Mouse (Mus musculus) v-Abl transformed pro-B cells (cell line): ENCODE measurements around the gene Gm3045.

ENCODE experiments used
- in situ Hi-C, 2 experiments: fragments of 400-800 bp; cut with MboI; formaldehyde crosslinking; loops; one replicate each; pipeline ENCODE4 v1.15.1; 2025; ENCODE audit not compliant: unreplicated experiment in 2 of 2

Gm3045 gene

DNA sequence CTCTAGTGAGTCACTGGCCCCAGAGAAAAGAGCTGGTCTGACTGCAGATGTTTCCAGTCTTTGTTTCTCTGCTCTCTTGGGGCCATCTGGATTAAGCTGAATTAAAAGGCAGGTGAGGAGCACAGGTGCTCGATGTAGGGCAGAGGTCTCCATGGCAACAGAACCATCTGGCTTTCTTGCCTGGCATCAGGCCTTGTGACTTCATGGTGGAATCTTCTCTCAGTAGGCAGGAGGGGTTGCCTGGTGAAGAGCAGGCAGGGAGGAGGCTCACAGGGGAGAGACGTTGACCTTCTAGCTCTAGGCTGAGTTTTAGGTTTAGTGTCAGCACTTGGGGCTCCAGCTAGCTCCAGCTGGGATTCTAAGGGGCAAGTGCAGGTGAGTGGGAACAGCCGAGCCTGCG lies at the start of gene Gm3045:
Gm3045 (plus strand) TSS at position 230 of the 400 bp plus-strand sequence.
- in situ Hi-C loops = loop anchor here in 1 of 2 experiments (25.0 kb wide), 1 partner anchor 764 kb away; no protein-coding TSS in a partner anchor

DNA sequence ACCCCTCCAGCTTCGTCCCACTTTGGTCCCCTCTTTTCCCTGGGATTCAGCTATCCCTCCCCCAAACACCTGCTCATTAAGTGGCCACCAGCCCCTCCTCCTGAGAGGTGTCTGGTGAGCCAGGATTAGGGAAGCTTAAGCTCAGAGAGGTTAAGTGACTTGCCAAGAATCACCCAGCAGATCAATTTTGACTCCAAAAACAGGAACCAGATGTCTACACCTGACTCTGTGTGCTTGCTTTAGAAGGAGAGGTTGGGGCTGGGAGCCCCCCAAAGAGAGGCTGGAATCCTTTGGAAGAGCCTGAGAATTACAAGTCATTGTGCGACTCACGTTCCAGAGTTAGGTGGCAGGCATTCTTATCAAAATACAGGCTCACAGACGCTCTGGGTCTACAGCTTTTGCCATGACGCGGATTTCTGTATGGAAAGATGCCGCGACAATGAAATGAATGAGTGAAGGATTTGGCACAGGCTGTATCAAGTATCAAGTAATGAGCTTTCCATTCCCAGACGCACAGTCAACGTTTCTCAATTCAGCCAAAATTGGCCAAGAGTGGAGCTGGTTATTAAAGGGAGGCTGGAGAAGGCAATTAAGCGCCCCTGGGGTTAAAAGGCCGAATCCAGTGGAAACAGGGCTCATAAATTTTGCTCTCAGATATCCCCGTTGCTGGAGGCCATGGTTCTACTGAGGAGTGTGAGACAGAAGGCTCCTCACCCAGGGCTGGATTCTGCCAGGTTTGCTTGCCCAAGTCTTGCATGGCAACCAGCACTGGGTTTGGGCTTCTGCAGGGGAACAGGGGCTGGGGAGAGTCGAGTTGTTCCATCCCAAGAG lies 45.3 kb upstream of the Gm3045 start:
- in situ Hi-C loops = no loop called here

DNA sequence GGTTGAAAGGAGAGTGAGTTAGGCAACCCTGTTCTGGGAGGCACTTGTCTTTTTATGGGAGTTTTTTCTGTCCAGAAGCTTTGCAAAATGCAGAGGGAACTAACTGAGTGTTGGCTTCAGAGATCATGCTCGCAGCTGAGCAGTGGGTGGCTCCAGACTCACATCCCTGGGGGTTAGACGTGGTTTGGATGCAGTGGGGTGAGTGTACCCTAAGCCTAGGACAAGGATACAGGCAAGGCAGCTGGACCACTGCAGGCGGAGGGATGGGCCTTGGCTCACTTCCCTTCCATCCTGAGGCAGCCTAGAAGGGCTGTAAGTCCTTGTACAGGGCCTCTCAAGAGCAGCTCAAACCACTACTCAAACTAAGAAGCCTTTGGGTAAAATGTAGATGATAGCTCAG lies 43.0 kb upstream of the Gm3045 start:
- in situ Hi-C loops = no loop called here

DNA sequence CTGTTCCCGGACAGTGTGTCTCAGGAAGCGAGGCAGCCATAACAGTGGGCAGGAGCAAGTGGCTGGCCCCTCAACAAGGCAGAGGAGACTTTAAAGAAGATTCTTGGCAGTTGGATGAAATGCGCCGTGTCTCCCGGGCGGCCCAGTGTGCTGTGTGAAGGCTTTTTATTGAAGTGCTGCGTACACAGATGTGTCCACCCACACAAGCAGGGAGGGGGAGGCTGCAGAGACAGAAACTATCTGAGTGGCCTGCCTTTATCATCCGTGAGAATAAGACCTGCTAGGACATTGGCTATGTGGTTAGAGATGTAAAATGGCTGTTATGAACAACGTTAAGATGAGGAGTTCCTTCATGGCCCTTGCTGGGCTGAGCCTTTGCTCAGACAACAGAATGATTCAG lies 40.0 kb upstream of the Gm3045 start:
- in situ Hi-C loops = no loop called here

DNA sequence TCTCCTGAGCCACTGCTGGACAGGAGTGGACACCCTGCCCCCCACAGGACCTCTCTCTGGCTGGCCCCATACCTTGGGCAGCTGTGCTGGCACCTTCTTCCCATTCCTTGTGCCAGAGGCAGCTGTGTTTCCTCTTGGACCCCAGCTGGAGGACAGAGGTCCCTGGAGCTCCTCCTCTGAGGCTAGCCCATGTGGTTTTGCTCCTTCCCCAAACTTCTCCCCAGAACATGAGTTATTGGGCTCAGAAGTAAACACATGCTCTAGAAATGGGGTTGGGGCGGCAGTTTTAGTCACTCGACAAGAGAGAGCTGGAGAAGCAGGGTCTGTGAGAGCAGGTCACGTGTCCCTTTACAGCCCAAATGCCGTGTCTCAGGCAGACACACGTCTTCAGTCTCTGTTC lies 39.0 kb upstream of the Gm3045 start:
- in situ Hi-C loops = no loop called here

DNA sequence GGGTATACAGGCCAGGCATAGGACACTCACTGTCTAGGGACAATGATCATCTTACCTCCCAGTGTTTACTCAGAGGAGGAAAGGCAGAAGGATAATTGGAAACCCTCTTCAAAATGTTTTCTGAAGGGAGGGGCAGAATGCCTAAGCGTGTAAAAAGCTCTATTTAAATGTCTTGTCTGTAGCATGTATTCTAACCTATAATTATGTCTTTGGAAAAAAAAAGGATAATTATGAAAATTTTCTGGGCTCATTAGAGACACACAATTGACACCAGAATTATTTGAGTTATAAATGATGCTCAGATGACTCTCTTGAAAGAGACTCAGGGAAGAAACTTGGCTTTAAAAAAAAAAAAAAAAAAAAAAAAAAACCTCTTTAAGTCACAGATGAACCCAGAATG lies 38.4 kb upstream of the Gm3045 start:
- in situ Hi-C loops = no loop called here

DNA sequence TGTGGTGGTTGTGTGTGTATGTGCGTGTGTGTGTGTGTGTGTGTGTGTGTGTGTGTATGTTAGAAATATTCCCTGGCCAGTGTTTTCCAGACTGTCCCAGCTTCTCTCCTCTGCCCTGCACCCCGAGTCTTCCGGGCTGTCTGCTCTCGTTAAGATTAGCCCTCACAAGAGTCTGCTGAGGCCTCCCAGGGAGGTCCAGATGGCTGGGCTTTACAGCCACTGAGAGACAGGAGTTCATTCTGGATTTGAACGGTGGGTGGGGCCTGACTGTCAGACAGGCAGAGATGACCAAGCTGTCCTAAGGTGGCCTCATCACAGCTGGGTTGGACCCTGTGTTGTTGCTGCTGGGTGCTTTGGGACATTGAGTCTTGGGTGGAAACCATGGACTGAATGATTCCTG lies 28.8 kb upstream of the Gm3045 start:
- in situ Hi-C loops = no loop called here

DNA sequence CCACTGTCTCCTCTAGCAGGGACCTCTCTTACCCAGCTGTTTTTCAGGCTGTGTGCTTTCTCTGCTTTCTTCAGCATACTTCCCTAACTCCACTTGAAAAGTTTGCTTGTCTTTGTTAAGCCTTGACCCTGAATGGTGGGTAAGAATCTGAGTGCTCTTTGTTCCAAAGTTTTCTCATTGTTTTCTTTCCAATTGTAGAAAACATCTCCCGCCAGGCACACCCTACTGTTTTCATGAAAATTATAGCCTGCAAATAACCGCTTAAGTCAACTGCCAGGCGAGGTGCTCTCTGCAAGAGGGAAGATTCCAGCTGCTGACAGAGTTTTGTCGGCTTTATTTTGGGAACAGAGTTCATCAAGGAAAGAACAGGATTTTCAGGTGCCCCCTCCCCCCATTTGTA lies 25.2 kb upstream of the Gm3045 start:
- in situ Hi-C loops = no loop called here

DNA sequence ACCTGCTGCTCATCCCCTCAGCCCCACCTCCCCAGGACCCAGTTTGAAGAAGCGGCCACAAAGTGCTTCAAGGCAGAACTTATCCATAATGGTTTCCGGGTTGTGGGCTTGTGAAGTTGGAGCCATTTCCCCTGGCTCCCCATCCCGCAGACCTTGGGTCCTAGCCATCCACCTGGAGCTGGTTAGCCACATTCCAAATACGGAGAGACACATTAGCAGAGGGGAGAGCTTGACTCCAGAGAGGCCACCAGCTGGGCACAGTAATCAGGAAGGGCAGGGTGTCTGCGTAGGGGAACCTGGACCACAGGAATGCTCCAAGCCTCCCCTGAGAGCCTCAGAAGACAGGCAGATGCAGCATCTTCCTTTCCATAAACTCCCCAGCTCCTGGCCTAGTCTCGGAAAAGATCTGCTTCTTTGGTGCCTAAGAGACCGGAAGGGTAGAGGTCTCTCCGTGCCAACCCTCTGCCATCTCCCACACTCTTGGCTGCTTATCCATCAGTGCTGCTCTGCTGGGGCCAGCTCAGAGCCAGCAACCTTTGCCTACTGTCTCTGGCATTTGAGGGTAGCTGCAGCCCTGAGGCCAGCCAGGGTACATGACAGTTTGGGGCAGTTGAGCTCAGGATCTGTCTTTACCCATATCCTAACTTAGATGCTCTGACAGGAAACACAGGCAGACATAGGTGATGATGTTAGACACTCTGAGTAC lies 22.9 kb upstream of the Gm3045 start:
- in situ Hi-C loops = no loop called here

DNA sequence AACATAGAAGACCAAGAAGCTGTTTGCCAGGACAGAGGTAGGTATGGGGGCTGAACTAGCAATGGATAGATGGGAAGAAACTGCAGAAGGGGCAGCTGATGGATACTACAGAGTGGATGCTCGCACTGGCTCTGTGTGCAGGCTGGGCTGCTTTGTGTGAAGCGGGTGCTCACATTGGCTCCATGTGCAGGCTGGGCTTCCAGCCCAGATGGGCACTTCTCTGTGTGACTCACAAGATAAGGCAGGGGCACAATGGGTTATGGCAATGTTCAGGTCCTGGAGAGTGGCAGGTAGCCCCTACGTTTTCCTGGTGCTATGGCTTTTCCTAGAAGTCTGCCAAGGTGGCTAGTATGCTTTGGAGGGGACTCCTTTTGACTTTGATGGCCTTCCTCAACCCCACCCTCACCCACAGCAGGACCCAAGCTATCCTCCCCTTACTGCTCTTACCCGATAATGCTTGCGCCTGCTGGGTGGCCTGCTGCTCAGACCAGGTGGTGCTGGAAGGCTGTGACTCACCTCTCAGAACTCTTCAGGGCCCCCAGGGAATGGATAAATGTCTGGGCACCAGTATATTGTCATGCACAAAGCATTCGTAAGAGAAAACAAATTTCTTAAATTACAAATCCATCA lies 21.8 kb upstream of the Gm3045 start:
- in situ Hi-C loops = no loop called here

DNA sequence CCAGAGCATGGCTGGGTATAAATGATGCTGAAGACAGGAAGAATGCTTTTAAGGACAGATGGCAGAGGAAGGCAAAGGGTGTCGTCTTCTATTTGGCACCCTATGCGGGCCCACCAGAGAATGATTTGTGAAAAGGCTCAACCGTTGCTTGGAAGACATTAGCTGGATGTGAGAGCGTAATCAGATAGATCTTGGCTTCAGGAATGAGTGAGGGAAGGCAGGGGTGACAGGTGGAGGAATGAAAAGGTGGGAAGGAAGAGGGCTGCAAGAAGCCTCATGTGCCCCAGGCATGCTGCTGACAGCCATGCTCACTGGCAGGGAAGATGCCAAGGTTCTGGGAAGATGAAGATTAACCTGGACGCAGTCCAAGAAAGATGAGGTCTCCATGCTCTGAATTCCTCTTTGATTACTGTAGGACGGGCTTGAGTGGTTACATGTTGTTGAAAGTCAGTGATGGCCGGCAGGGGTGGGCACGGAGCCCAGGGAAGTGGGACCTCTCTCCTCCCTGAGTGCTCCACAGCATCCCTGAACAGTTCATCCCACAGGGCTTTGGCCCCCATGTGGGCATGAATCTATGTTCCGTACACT lies 14.0 kb upstream of the Gm3045 start:
- in situ Hi-C loops = no loop called here

DNA sequence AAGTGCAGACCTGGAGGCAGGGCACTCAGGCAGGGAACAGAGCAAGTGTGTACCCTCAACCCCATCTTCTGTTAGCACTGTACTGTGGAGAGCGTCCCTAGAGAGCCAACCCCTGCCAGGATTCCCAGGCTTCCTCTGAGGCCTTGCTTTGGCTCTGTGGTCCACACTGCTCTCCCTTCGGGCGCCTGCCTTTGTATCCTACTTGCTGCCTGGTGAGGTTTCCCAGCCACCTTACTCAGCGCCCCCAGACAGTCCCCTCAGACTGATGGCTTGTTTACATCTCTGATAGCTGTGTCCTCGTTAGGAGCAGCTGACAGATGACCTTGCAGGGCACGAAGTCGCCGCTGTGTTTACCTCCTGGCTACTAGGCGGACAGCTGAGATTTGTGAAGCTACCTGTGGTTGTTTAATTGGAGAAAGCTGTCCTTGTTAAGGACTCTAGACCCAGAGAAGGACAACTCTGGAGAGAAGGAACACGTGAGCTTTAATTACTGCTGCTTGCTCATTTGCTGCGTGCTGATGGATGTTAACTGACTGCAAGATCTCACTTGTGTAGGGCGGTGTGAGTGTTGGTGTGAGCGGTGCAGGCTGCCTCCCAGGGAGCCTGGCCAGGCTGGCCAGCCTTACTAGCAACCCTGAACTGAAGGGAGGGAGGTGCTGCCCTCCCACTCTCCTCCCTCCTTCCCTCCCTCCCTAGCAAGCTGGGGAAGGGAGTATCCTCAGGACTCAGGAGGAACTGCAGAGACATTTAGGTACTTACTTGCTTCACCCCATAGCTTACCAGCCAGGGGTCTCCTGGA lies 7.5 kb upstream of the Gm3045 start:
- in situ Hi-C loops = no loop called here

DNA sequence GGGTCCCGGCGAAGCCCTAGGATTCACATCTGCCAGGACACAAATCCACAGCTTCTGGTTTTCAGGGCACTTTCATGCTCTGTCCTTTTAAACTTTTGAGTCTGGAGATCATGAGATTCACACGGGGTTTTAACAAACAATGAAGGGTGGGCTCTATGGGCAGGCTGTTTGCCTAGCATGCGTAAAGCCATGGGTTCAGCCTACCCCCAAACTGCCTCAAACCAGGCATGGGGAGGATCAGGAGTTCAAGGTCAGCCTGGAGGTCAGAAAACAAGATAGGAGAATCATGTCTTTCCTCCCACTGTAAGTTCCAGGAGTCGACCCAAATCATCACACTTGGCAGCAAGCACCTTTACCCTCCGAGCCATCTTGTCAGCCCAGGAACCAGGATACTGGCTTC lies 6.9 kb upstream of the Gm3045 start:
- in situ Hi-C loops = no loop called here

DNA sequence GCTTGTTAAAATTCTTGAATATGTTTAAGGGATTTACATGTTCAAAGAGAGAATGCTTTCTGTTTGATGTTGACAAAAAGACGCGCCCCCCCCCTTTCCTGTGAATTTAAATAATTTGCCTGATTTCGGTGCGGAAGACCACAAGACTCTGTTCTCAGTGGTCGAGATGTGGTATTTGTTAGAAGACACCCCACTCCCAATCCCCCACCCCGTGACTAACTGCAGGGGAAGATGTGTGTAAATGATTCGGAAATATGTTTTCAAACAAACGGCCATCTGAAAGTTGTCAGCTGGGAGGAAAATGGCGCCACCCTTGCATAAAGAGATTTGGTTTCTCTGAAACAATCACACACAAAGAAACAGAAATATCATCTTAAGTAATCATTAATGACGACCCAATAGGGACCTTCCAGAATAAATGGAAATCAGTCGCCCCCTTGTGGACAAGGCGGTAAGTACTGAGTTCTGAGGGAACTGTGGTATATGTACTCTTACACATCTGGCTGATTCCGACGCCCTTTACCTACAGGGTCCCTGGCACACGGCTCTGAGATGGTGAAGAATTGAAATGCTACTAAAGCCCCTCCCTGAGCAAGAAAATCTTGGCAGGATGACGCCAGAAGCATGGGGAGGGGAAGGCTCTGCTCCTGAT lies 4.2 kb upstream of the Gm3045 start:
- in situ Hi-C loops = no loop called here

DNA sequence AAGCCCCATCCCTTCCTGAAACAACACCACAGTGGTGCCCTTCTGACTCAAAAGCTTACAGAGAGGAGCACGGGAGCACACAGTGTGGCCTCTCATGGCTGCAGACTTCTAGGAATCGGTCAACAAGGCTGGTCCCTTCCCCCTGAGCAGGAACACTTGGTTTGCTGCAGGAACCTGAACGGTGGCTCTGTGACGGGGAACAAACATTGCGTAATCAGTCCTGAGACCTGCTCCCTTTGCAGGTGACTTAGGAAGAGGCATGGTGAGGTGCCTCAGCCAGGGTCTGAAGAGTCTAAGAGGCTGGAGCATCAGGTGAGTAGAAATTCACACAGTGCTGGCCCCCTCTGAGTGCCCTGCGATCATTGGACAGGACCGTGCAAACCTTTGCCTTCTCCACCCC lies 463 bp upstream of the Gm3045 start:
- in situ Hi-C loops = loop anchor here in 1 of 2 experiments (25.0 kb wide), 1 partner anchor 764 kb away; no protein-coding TSS in a partner anchor

DNA sequence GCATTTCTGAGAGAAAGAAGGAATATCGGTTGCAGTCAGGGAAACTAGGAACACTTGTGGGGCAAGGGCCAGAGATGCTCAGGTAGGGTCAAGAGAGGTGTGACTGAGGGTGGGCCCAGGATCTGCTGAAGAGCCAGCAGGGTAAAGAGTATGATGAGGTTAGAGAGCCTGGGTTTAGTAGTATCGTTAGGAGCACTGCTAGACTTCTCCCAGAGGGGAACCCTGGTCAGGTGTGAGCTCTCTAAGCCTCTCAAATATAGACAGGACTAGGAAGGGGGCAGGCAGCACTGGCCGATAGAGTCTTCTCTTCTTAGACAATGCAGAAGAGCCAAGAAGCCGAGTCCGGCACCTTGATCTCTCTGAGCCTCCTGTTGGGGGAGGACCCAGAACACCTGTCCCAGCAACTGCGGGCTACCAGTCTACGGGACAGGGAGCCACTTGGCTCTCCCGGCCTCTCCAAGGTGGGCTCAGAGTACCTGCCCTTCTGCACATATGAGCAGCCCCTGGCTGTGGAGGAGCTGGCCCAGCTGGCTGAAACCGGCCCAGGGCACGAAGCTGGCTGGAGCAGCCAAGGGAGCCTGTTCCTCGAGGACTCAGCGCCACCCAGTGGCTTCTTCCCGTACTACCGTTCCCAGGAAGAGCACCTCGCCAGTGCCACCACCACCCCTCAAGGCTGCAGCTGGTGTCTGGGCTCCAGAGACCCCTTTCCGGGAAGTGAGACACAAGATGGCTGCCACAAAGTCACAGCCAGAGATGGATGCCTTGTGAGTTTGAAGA lies 2.5 kb downstream of the Gm3045 start:
- in situ Hi-C loops = loop anchor here in 1 of 2 experiments (25.0 kb wide), 1 partner anchor 767 kb away; no protein-coding TSS in a partner anchor

DNA sequence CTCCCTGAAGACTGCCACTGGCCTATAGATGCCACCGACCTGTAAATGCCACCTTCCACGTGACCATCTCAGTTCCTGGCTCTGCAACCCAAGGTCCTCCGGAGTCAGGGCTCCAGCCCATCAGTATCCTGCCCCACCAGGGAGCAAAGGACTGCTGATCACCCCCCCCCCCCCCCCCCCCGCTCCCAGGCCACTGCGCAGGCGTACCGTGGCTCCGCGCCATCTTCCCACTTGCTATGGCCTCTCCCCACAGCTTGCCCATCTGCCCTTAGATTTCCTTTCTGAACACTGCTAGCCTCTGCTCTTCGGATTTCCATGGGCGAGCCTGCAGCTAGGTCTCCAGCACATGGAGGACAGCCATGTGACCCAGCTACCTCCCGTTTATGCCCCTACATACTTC lies 6.1 kb downstream of the Gm3045 start:
- in situ Hi-C loops = loop anchor here (5.0 to 25.0 kb wide), 3 partner anchors 148 to 770 kb away; no protein-coding TSS in a partner anchor

DNA sequence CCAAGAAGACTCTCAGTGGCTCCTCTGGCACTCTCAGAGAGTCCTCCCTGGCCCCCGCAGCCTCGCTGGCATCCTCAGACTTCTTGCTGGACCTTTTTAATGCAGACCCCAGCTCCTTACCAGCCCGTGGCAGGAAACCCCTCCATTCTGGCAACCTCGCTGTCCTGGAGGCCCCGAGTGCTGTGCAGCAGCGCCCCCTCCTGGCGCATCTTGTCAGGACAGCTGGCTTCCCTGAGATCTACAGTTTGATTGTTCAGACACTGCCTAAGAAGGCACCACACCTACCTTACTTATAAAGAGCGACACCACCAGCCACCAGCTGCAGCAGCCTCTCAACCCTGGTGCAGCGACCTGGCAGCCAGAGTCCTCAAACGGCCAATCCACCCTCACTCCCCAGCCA lies 7.1 kb downstream of the Gm3045 start:
- in situ Hi-C loops = loop anchor here (5.0 to 25.0 kb wide), 3 partner anchors 149 to 771 kb away; no protein-coding TSS in a partner anchor

DNA sequence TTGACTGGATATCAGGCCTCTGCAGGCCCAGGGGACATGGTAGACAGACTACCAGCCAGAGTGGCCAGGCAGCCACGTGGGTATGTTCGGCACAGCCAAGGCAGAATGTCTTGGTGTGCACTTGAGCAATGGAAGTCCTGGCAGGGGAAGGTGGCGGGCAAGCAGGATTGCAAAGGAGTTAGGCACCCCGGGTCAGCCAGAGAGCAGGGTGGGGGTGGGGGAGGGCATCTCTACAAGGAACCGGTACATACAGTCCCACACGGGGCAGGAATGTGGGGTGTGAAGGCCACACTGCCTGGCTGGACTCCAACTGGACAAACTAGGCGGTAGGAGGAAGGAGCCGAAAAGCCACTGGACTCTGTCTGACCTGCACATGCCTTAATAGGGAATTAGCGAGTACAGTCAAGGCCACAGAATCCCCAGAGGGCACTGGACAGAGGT lies 7.9 kb downstream of the Gm3045 start:
- in situ Hi-C loops = loop anchor here (5.0 to 25.0 kb wide), 3 partner anchors 150 to 772 kb away; no protein-coding TSS in a partner anchor
